8 mouse cellular contexts compared by ENCODE assay signal in genomic region chr5:3152149-3152865, GRCm38 (mm10).
DNase-seq lines count a peak whose midpoint lies in the region; ATAC-seq and TF ChIP-seq lines count a peak whose summit lies in the region.
"Not testable (repeated sequence)": the region's sequence is repeated elsewhere in the genome, so short reads cannot be mapped to it uniquely, and the experiment has no call there.

No protein-coding gene starts in this region.

- H3K4me3 ChIP-seq in G1E (ENCODE audit: low read depth, low read length) = not testable (repeated sequence)
- peak overlapping the region; percentile 41 for H3K4me3 ChIP-seq in hindbrain, embryonic 15.5 days

- ATAC-seq in G1E (ENCODE audit: extremely low read depth, insufficient number of reproducible peaks, low FRiP score, poor library complexity, severe bottlenecking) = not testable (repeated sequence)
- peak; percentile 92 for ATAC-seq in common myeloid progenitor, adult 5-6 weeks (replicated peaks; ENCODE audit: low read depth, poor library complexity, severe bottlenecking)
- ATAC-seq in hindbrain, embryonic 15.5 days (ENCODE audit: low FRiP score, low read depth) = peak; percentile 90

- peak overlapping the region; percentile 78 for H3K4me2 ChIP-seq in hindbrain, embryonic 15.5 days

- 18% methylated on average over 26 of the region's 26 CpGs for WGBS in hindbrain, embryonic 15.5 days

- peak overlapping the region; percentile 40 for H3K9ac ChIP-seq in hindbrain, embryonic 15.5 days

- peak; percentile 2 for DNase-seq in G1E (ENCODE audit: low spot score)
- DNase-seq in gastrocnemius, postnatal 10 days = peak; percentile 37
- DNase-seq in left cerebral cortex, adult 11 months (ENCODE audit: low spot score) = peak; percentile 47
- DNase-seq in lung, postnatal 14 days = peak; percentile 14
- DNase-seq in ovary, adult 18-20 months (ENCODE audit: low spot score) = peak; percentile 62
- peak; percentile 14 for DNase-seq in thymus, postnatal 14 days

- H3K27ac ChIP-seq in hindbrain, embryonic 15.5 days (replicated peaks) = not testable (repeated sequence)

- not testable (repeated sequence) for H3K27me3 ChIP-seq in G1E (ENCODE audit: insufficient read depth, low read length); hindbrain, embryonic 15.5 days

- H3K9me3 ChIP-seq in G1E (replicated peaks); hindbrain, embryonic 15.5 days: not testable (repeated sequence)

- H3K36me3 ChIP-seq in G1E (replicated peaks); hindbrain, embryonic 15.5 days: not testable (repeated sequence)

- not testable (repeated sequence) for H3K4me1 ChIP-seq in G1E (ENCODE audit: insufficient read depth, low read depth, low read length); hindbrain, embryonic 15.5 days (replicated peaks)

- TF ChIP-seq CTCF in G1E (IDR thresholded peaks at IDR 0.05; ENCODE audit: low read depth, low read length) = not testable (repeated sequence)

Comparison
In these comparisons a context has a peak if more than half of its experiments do, and no peak if none do; other contexts are left out.
1. DNase-seq: peak in every context shown above with its lines; median percentile 62 in ovary, adult 18-20 months; 47 in left cerebral cortex, adult 11 months; 37 in gastrocnemius, postnatal 10 days; 14 in lung, postnatal 14 days; 14 in thymus, postnatal 14 days; 2 in G1E.